Mouse (Mus musculus) hindbrain, embryonic 11.5 days (tissue): Measurements from ENCODE around the gene Fez2. TPM values are rescaled to one million over a fixed set of nuclear protein-coding genes. Genes with fewer than 3 reads are reported as not detected.

Source experiments
- ATAC-seq: fragments of 200-750 bp; cut with Nextera tagmentation; 2 replicates; pipeline ENCODE4 v1.8.0; 2017; ENCODE audit warnings: mild to moderate bottlenecking, moderate TSS enrichment, moderate library complexity; ENCODE audit not compliant: low FRiP score
- DNase-seq: peaks from one replicate; pipeline ENCODE4 v3.0.0-alpha.2; 2015; ENCODE audit warnings: low spot score
- H3K27ac ChIP-seq: fragments of 300-500 bp; sonication (generic); 2 replicates; pipeline ENCODE4 v1.5.1; 2014; ENCODE audit warnings: mild to moderate bottlenecking, low read depth, low read length
- H3K27me3 ChIP-seq: fragments of 300-500 bp; sonication (generic); 2 replicates; pipeline ENCODE4 v1.6.1; 2014; ENCODE audit warnings: mild to moderate bottlenecking, low read length, moderate library complexity, mixed read lengths; ENCODE audit not compliant: control insufficient read depth, insufficient read depth
- H3K36me3 ChIP-seq: fragments of 300-500 bp; sonication (generic); 2 replicates; pipeline ENCODE4 v1.6.1; 2014; ENCODE audit warnings: mild to moderate bottlenecking, low read length, moderate library complexity, mixed read lengths; ENCODE audit not compliant: control insufficient read depth, insufficient read depth
- H3K4me1 ChIP-seq: fragments of 300-500 bp; sonication (generic); replicated peaks from 2 replicates; pipeline ENCODE4 v1.6.1; 2014; ENCODE audit warnings: low read length, mixed read lengths; ENCODE audit not compliant: control insufficient read depth, insufficient read depth
- H3K4me2 ChIP-seq: fragments of 300-500 bp; sonication (generic); replicated peaks from 2 replicates; pipeline ENCODE4 v1.6.1; 2014; ENCODE audit warnings: mild to moderate bottlenecking, low read depth, low read length
- H3K4me3 ChIP-seq: fragments of 300-500 bp; sonication (generic); 2 replicates; pipeline ENCODE4 v1.5.1; 2014; ENCODE audit warnings: low read depth, low read length
- H3K9ac ChIP-seq: fragments of 300-500 bp; sonication (generic); 2 replicates; pipeline ENCODE4 v1.6.1; 2014; ENCODE audit warnings: low read depth, low read length
- H3K9me3 ChIP-seq: fragments of 300-500 bp; sonication (generic); 2 replicates; pipeline ENCODE4 v1.6.1; 2016; ENCODE audit warnings: low read length; ENCODE audit not compliant: control insufficient read depth
- WGBS: fragments of 180-500 bp; shearing (Covaris S2); extraction: QIAGEN DNeasy Blood & Tissue Kit; methylation state at CpG from one replicate; pipeline ENCODE4 v1.1.7; 2014; 5-methylcytosine and 5-hydroxymethylcytosine counted together
- polyA plus RNA-seq: library from polyadenylated mRNA; unstranded; fragments of >200 nt; fragmentation: Nextera tagmentation; extraction: Ambion mirVana; gene quantifications from 2 replicates; pipeline ENCODE4 v1.2.1, GENCODE M21; 2014

Gene Fez2
- polyA plus RNA-seq, 1 experiment from 2014 or later, result 52.4 TPM

DNA sequence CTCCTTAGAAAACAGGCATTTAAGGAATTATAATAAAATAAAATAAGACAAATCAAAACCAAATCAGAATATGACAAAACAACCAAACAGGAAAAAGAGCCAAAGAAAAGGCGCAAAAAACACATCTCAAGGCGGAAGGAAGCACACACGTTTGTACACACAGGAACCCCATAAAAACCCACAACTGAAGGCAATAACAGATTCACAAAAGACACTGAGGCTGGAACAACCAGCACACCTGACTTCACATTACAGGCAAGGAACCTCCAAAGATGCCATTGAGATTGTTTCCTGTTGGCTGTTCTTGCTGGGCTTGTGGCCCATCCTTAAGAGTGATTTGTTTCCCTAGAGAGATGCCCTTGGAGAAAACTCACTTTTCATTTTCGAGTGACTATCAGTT lies 11.1 kb upstream of the Fez2 start:
- no peak overlapping the region for H3K27ac ChIP-seq
- ATAC-seq (no peak), DNase-seq (no peak)

GRCm38 (mm10) chr17:78425026-78425425 lies 7.1 kb upstream of the Fez2 start:
- DNase-seq (no peak), ATAC-seq (no peak)
- Histone ChIP-seq H3K27me3 (no peaks in the 10 kb centered on the region), H3K9me3 (no peaks in the 10 kb centered on the region), H3K4me2 (no peak overlapping the region), H3K27ac (no peak overlapping the region), H3K4me1 (no peaks in the 10 kb centered on the region), H3K36me3 (no peaks in the 10 kb centered on the region), H3K9ac (no peak overlapping the region), H3K4me3 (no peak overlapping the region)
- 64% methylated on average over 8 of the region's 8 CpGs for WGBS

More for the DNA sequence above, 11.1 kb upstream of the Fez2 start:
- Histone ChIP-seq H3K36me3 (no peaks in the 10 kb centered on the region), H3K9ac (no peak overlapping the region), H3K4me3 (no peak overlapping the region), H3K9me3 (no peaks in the 10 kb centered on the region), H3K4me2 (no peak overlapping the region), H3K27me3 (no peaks in the 10 kb centered on the region), H3K4me1 (no peaks in the 10 kb centered on the region)
- 88% methylated on average over 4 of the region's 4 CpGs for WGBS

DNA sequence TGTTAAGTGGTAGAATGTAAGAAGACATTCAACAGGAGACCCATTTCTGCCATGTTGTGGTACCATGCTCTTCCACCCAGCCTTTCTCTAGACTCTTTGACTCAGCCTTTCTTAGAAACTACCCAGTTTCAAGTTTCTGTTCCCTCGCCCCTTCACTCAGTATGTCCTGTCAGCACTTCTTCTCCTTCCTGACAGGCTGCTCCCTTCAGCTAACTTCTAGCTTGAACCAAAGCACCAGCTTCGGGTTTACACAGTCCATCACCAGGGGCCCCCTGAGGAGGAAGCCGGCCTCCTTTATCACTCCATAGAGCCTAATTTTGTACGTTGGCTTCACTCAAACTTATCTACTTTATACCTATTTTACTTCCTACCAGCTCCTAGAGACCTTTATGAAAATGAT lies 1.3 kb upstream of the Fez2 start:
- H3K27me3 ChIP-seq, result no peaks in the 10 kb centered on the region
- ATAC-seq (no peak), DNase-seq (no peak)
- 67% methylated on average over 4 of the region's 4 CpGs for WGBS
- H3K4me2 ChIP-seq, result no peak overlapping the region
- H3K27ac ChIP-seq, result no peak overlapping the region
- no peaks in the 10 kb centered on the region for H3K4me1 ChIP-seq
- H3K9me3 ChIP-seq, result no peaks in the 10 kb centered on the region
- no peak overlapping the region for H3K9ac ChIP-seq
- no peaks in the 10 kb centered on the region for H3K36me3 ChIP-seq
- no peak overlapping the region for H3K4me3 ChIP-seq

DNA sequence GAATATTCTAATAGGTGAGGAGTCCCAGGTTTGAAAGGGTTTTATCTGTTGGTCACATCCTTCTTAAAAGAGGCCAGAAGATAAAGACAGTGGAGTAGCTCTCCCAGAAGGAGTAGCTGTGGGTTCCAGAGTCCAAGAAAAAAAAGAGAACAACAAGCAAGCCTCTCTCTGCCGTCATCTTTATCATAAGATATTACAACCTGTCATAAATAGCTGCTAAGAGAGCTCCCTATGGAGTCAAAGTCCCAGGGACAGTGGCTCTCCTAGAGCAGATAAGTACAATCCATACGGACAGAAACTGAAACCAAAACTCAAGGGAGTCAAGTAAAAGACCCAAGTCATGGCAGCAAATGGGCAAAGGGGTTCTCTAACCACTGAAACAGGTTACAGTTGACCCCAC lies 2.7 kb downstream of the Fez2 start:
- no peak overlapping the region for H3K4me2 ChIP-seq
- no peaks in the 10 kb centered on the region for H3K9me3 ChIP-seq
- H3K9ac ChIP-seq, result no peak overlapping the region
- no peaks in the 10 kb centered on the region for H3K36me3 ChIP-seq
- ATAC-seq, result no peak
- H3K4me1 ChIP-seq, result no peaks in the 10 kb centered on the region
- WGBS, result 80% methylated on average over 2 of the region's 2 CpGs
- no peaks in the 10 kb centered on the region for H3K27me3 ChIP-seq
- DNase-seq, result no peak
- no peak overlapping the region for H3K27ac ChIP-seq
- no peak overlapping the region for H3K4me3 ChIP-seq

- H3K27me3 ChIP-seq, result no peaks in the 10 kb centered on the region
- peak; percentile 18 for DNase-seq
Measured at GRCm38 (mm10) chr17:78409900-78410299, 8.1 kb downstream of the Fez2 start.

GRCm38 (mm10) chr17:78408386-78408785 lies 9.6 kb downstream of the Fez2 start:
- 87% methylated on average over 10 of the region's 10 CpGs for WGBS
- ATAC-seq, result no peak

More at GRCm38 (mm10) chr17:78409900-78410299, 8.1 kb downstream of the Fez2 start:
- Histone ChIP-seq H3K36me3 (no peaks in the 10 kb centered on the region), H3K9me3 (no peaks in the 10 kb centered on the region), H3K4me3 (no peak overlapping the region), H3K4me2 (no peak overlapping the region), H3K4me1 (no peaks in the 10 kb centered on the region), H3K27ac (no peak overlapping the region), H3K9ac (no peak overlapping the region)
- 17% methylated on average over 2 of the region's 2 CpGs for whole genome bisulfite sequencing
- ATAC-seq, result peak; percentile 74

GRCm38 (mm10) chr17:78407581-78407980 lies 10.4 kb downstream of the Fez2 start:
- Histone ChIP-seq H3K4me2 (no peak overlapping the region), H3K4me3 (no peak overlapping the region), H3K27me3 (no peaks in the 10 kb centered on the region), H3K9ac (no peak overlapping the region), H3K9me3 (no peaks in the 10 kb centered on the region), H3K36me3 (no peaks in the 10 kb centered on the region), H3K4me1 (no peaks in the 10 kb centered on the region), H3K27ac (no peak overlapping the region)
- DNase-seq (no peak), ATAC-seq (no peak; the same call in 1 of the 2 replicates)
- 70% methylated on average over 4 of the region's 4 CpGs for WGBS

More at GRCm38 (mm10) chr17:78408386-78408785, 9.6 kb downstream of the Fez2 start:
- no peak overlapping the region for H3K4me3 ChIP-seq
- no peaks in the 10 kb centered on the region for H3K36me3 ChIP-seq
- DNase-seq, result no peak
- no peaks in the 10 kb centered on the region for H3K9me3 ChIP-seq
- no peak overlapping the region for H3K27ac ChIP-seq
- no peaks in the 10 kb centered on the region for H3K4me1 ChIP-seq
- H3K4me2 ChIP-seq, result no peak overlapping the region
- H3K9ac ChIP-seq, result no peak overlapping the region
- no peaks in the 10 kb centered on the region for H3K27me3 ChIP-seq

GRCm38 (mm10) chr17:78406854-78407253 lies 11.1 kb downstream of the Fez2 start:
- H3K4me2 ChIP-seq, result no peak overlapping the region
- 89% methylated on average over 10 of the region's 10 CpGs for WGBS
- no peak for DNase-seq
- H3K9me3 ChIP-seq, result no peaks in the 10 kb centered on the region
- no peak overlapping the region for H3K9ac ChIP-seq
- H3K27ac ChIP-seq, result no peak overlapping the region
- ATAC-seq, result no peak
- H3K36me3 ChIP-seq, result no peaks in the 10 kb centered on the region
- H3K27me3 ChIP-seq, result no peaks in the 10 kb centered on the region
- H3K4me1 ChIP-seq, result no peaks in the 10 kb centered on the region
- no peak overlapping the region for H3K4me3 ChIP-seq

DNA sequence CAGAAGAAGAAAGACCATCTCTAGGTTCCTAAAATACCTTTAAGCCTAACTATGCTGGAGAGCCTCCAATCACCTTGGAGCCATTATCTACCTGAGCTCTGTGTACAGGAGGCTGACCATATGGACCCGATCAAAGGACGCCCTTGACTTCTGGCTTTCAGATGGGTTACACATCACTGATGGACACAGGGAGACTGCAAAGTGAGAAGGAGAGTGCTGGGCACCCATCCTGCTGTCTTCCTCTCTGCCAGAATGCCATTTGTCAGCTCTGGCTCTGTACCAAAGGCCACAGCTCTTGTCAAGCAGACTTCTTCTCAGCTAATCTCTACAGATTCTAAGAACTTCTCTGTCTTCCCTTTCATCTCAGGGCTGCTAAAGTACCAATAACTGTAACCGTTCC lies 12.6 kb downstream of the Fez2 start:
- H3K4me1 ChIP-seq, result no peaks in the 10 kb centered on the region
- 97% methylated on average over 3 of the region's 3 CpGs for WGBS
- no peak overlapping the region for H3K27ac ChIP-seq
- no peaks in the 10 kb centered on the region for H3K36me3 ChIP-seq
- no peak overlapping the region for H3K9ac ChIP-seq
- no peaks in the 10 kb centered on the region for H3K27me3 ChIP-seq
- H3K4me3 ChIP-seq, result no peak overlapping the region
- H3K9me3 ChIP-seq, result no peaks in the 10 kb centered on the region
- DNase-seq (no peak), ATAC-seq (no peak)
- H3K4me2 ChIP-seq, result no peak overlapping the region
